In the genomic region with DNA sequence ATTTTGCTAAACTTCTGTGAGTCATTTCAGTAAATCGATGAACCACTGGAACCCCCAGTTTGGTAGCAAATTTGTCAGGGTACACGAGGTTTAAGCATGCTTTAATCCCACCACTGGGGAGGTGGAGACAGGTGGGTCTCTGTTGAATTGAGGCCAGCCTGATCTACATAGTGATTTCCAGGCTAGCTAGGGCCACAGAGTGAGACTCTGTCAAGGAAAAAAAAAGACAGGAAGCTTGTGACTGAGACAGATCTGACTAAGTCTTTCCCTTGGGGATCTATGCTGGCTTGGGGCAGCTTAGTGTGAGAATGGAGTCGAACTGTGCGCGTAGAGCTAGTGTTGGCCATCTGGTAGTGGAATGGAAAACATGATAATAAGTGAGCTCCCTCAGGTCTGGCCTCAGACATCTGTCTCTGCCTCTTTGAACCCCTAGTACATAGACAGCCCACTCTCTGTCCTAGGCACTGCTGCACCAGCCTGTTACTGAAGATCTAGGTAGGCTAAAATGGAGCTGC, we compare ENCODE assay signal across 29 mouse cellular contexts. TPM values are rescaled to one million over a fixed set of nuclear protein-coding genes. Genes with fewer than 3 reads are reported as not detected.
DNase-seq lines count a peak whose midpoint lies in the region; ATAC-seq lines count a peak whose summit lies in the region.
"Had no signal": no experiment of that assay in that cellular context is flagged by ENCODE, and none has a peak within 500 bp of the region (broad histone marks: within the 10 kb centered on the region; RNA-seq: fewer than 3 reads in every experiment).

No protein-coding gene starts in this region.

- H3K4me2 ChIP-seq in heart, embryonic 12.5 days: no peak overlapping the region
- no peak overlapping the region for H3K4me2 ChIP-seq in forebrain, embryonic 12.5 days
- H3K4me2 ChIP-seq in neural tube, embryonic 15.5 days: no peak overlapping the region
- H3K4me2 ChIP-seq: embryonic facial prominence, embryonic 12.5 days; forebrain, embryonic 15.5 days; hindbrain, embryonic 12.5 days; midbrain, embryonic 13.5 days had no signal

- H3K27me3 ChIP-seq in heart, embryonic 12.5 days (replicated peaks): no peaks in the 10 kb centered on the region
- no peaks in the 10 kb centered on the region for H3K27me3 ChIP-seq in forebrain, embryonic 12.5 days
- H3K27me3 ChIP-seq in neural tube, embryonic 15.5 days (replicated peaks): no peaks in the 10 kb centered on the region
- H3K27me3 ChIP-seq: embryonic facial prominence, embryonic 12.5 days; forebrain, embryonic 15.5 days; hindbrain, embryonic 12.5 days; midbrain, embryonic 13.5 days had no signal

- WGBS in heart, embryonic 12.5 days: 64% methylated on average over 5 of the region's 5 CpGs
- 88% methylated on average over 5 of the region's 5 CpGs for WGBS in forebrain, embryonic 12.5 days
- 75% methylated on average over 5 of the region's 5 CpGs for WGBS in neural tube, embryonic 15.5 days

- H3K27ac ChIP-seq in heart, embryonic 12.5 days (ENCODE audit: poor library complexity, severe bottlenecking): no peak overlapping the region
- H3K27ac ChIP-seq in forebrain, embryonic 12.5 days: no peak overlapping the region
- H3K27ac ChIP-seq in neural tube, embryonic 15.5 days (replicated peaks): no peak overlapping the region
- H3K27ac ChIP-seq: embryonic facial prominence, embryonic 12.5 days; forebrain, embryonic 15.5 days; heart, embryonic 10.5 days; hindbrain, embryonic 12.5 days; hindbrain, postnatal 0 days; midbrain, embryonic 13.5 days; stomach, postnatal 0 days had no signal

- peaks cover 10% of the 10 kb centered on the region for H3K4me1 ChIP-seq in heart, embryonic 12.5 days (replicated peaks)
- no peaks in the 10 kb centered on the region for H3K4me1 ChIP-seq in forebrain, embryonic 12.5 days
- H3K4me1 ChIP-seq in neural tube, embryonic 15.5 days: no peaks in the 10 kb centered on the region
- H3K4me1 ChIP-seq: forebrain, embryonic 15.5 days; hindbrain, embryonic 12.5 days; midbrain, embryonic 13.5 days had no signal

- DNase-seq in heart, adult 18-20 months: peak; percentile 26 to 28
- DNase-seq in 416B (ENCODE audit: low read depth): peak; percentile 68
- peak; percentile 56 for DNase-seq in CD4-positive, CD25-positive, alpha-beta regulatory T cell, adult 2 months (ENCODE audit: low read depth, low spot score)
- DNase-seq in induced T-regulatory cell, adult 2 months (ENCODE audit: low read depth): peak; percentile 83
- DNase-seq: cerebellum, adult 9-11 months; layer of hippocampus, adult 9-11 months had no signal

- no peaks in the 10 kb centered on the region for H3K36me3 ChIP-seq in heart, embryonic 12.5 days
- no peaks in the 10 kb centered on the region for H3K36me3 ChIP-seq in forebrain, embryonic 12.5 days (replicated peaks)
- H3K36me3 ChIP-seq in neural tube, embryonic 15.5 days: no peaks in the 10 kb centered on the region
- H3K36me3 ChIP-seq: embryonic facial prominence, embryonic 12.5 days; forebrain, embryonic 15.5 days; heart, embryonic 10.5 days; hindbrain, embryonic 12.5 days; midbrain, embryonic 13.5 days had no signal

- H3K4me3 ChIP-seq in heart, embryonic 12.5 days: no peak overlapping the region
- H3K4me3 ChIP-seq in forebrain, embryonic 12.5 days (replicated peaks): no peak overlapping the region
- H3K4me3 ChIP-seq in neural tube, embryonic 15.5 days (replicated peaks): no peak overlapping the region
- H3K4me3 ChIP-seq: embryonic facial prominence, embryonic 12.5 days; forebrain, embryonic 15.5 days; heart, embryonic 10.5 days; hindbrain, embryonic 12.5 days; megakaryocyte, embryonic 14.5 days; midbrain, embryonic 13.5 days had no signal

- ATAC-seq in heart, embryonic 12.5 days (ENCODE audit: insufficient number of reproducible peaks, low FRiP score): no peak
- ATAC-seq in forebrain, embryonic 12.5 days (ENCODE audit: low FRiP score): no peak
- ATAC-seq in neural tube, embryonic 15.5 days (ENCODE audit: low FRiP score): no peak
- ATAC-seq: forebrain, embryonic 15.5 days; hindbrain, postnatal 0 days; lung, postnatal 0 days; midbrain, embryonic 13.5 days had no signal

- H3K9me3 ChIP-seq in heart, embryonic 12.5 days (replicated peaks): no peaks in the 10 kb centered on the region
- H3K9me3 ChIP-seq in forebrain, embryonic 12.5 days: no peaks in the 10 kb centered on the region
- H3K9me3 ChIP-seq in neural tube, embryonic 15.5 days (replicated peaks): no peaks in the 10 kb centered on the region
- H3K9me3 ChIP-seq: forebrain, embryonic 15.5 days; heart, embryonic 10.5 days; hindbrain, embryonic 12.5 days; midbrain, embryonic 13.5 days had no signal

- H3K9ac ChIP-seq in heart, embryonic 12.5 days: no peak overlapping the region
- no peak overlapping the region for H3K9ac ChIP-seq in forebrain, embryonic 12.5 days
- H3K9ac ChIP-seq in neural tube, embryonic 15.5 days (replicated peaks): no peak overlapping the region
- H3K9ac ChIP-seq: embryonic facial prominence, embryonic 12.5 days; forebrain, embryonic 15.5 days; hindbrain, embryonic 12.5 days; midbrain, embryonic 13.5 days had no signal

RNA-seq across cellular contexts. Expression of a gene that starts 6.8 kb away (rescaled TPM):
- 100 to 1,000 TPM; 123 to 134 TPM for total RNA-seq in heart, adult 18-20 months (2021)
- 3.6 and 7.1 TPM in 2 replicates for polyA plus RNA-seq in heart, embryonic 12.5 days (2016; fragmentation: Nextera tagmentation; extraction: Ambion mirVana)
- polyA plus RNA-seq in forebrain, embryonic 12.5 days (2016; fragmentation: Nextera tagmentation; extraction: Ambion mirVana): 1.6 and 5.5 TPM in 2 replicates
- polyA plus RNA-seq in neural tube, embryonic 15.5 days (2015; fragmentation: Nextera tagmentation; extraction: Ambion mirVana): 1.9 and 7.6 TPM in 2 replicates
- total RNA-seq: monocyte, adult 5-6 weeks; neutrophil, adult 5-6 weeks had no signal

RNA-seq across cellular contexts. Expression of a gene that starts 6.8 kb away (rescaled TPM):
- not detected for total RNA-seq in heart, adult 18-20 months (2021)
- 0.69 TPM in 1 of 2 replicates, not detected in the other for polyA plus RNA-seq in heart, embryonic 12.5 days (2016; fragmentation: Nextera tagmentation; extraction: Ambion mirVana)
- polyA plus RNA-seq in forebrain, embryonic 12.5 days (2016; fragmentation: Nextera tagmentation; extraction: Ambion mirVana): not detected in 2 replicates
- 1.1 TPM in 1 of 2 replicates, not detected in the other for polyA plus RNA-seq in neural tube, embryonic 15.5 days (2015; fragmentation: Nextera tagmentation; extraction: Ambion mirVana)
- total RNA-seq: gastrocnemius, adult 18-20 months; heart, postnatal 36 days; hindbrain, postnatal 0 days; left cerebral cortex, adult 18-20 months; left cerebral cortex, postnatal 14 days had no signal
- polyA plus RNA-seq: embryonic facial prominence, embryonic 12.5 days; forebrain, embryonic 15.5 days; frontal cortex, adult 2 months; heart, embryonic 10.5 days; hindbrain, embryonic 12.5 days; hindbrain, postnatal 0 days; midbrain, embryonic 13.5 days had no signal

RNA-seq across cellular contexts. Expression of a gene that starts 14.8 kb away (rescaled TPM):
- total RNA-seq in heart, adult 18-20 months (2021): 100 to 1,000 TPM; 350 to 400 TPM
- 346 and 369 TPM in 2 replicates for polyA plus RNA-seq in heart, embryonic 12.5 days (2016; fragmentation: Nextera tagmentation; extraction: Ambion mirVana)
- 321 and 346 TPM in 2 replicates for polyA plus RNA-seq in forebrain, embryonic 12.5 days (2016; fragmentation: Nextera tagmentation; extraction: Ambion mirVana)
- 552 and 568 TPM in 2 replicates for polyA plus RNA-seq in neural tube, embryonic 15.5 days (2015; fragmentation: Nextera tagmentation; extraction: Ambion mirVana)

RNA-seq across cellular contexts. Expression of a gene that starts 28.8 kb away (rescaled TPM):
- not detected for total RNA-seq in heart, adult 18-20 months (2021)
- not detected in 2 replicates for polyA plus RNA-seq in heart, embryonic 12.5 days (2016; fragmentation: Nextera tagmentation; extraction: Ambion mirVana)
- not detected in 2 replicates for polyA plus RNA-seq in forebrain, embryonic 12.5 days (2016; fragmentation: Nextera tagmentation; extraction: Ambion mirVana)
- polyA plus RNA-seq in neural tube, embryonic 15.5 days (2015; fragmentation: Nextera tagmentation; extraction: Ambion mirVana): not detected in 2 replicates
- total RNA-seq: gastrocnemius, adult 18-20 months; gastrocnemius, postnatal 4 days; heart, postnatal 36 days; hindbrain, postnatal 0 days; left cerebral cortex, adult 18-20 months; left cerebral cortex, postnatal 14 days; monocyte, adult 5-6 weeks; neutrophil, adult 5-6 weeks had no signal
- polyA plus RNA-seq: forebrain, embryonic 15.5 days; frontal cortex, adult 2 months; heart, embryonic 10.5 days; heart, embryonic 16.5 days; hindbrain, embryonic 12.5 days; hindbrain, postnatal 0 days; kidney, embryonic 14.5 days; limb, embryonic 11.5 days; lung, postnatal 0 days; midbrain, embryonic 13.5 days; stomach, postnatal 0 days had no signal

RNA-seq across cellular contexts. Expression of a gene that starts 40.0 kb away (rescaled TPM):
- total RNA-seq in heart, adult 18-20 months (2021): 1,000 to 10,000 TPM; 1,128 to 1,150 TPM
- polyA plus RNA-seq in heart, embryonic 12.5 days (2016; fragmentation: Nextera tagmentation; extraction: Ambion mirVana): 402 and 417 TPM in 2 replicates
- polyA plus RNA-seq in forebrain, embryonic 12.5 days (2016; fragmentation: Nextera tagmentation; extraction: Ambion mirVana): 186 and 204 TPM in 2 replicates
- polyA plus RNA-seq in neural tube, embryonic 15.5 days (2015; fragmentation: Nextera tagmentation; extraction: Ambion mirVana): 262 and 279 TPM in 2 replicates

Comparison
In these comparisons a context has a peak if more than half of its experiments do, and no peak if none do; other contexts are left out.
1. DNase-seq: peak in every context shown above with its lines; median percentile 83 in induced T-regulatory cell, adult 2 months; 68 in 416B; 56 in CD4-positive, CD25-positive, alpha-beta regulatory T cell, adult 2 months; 27 in heart, adult 18-20 months.